Mouse (Mus musculus) ZHBTc4 (cell line): ENCODE data around the gene Gcnt7.

Experiments
- DNase-seq: peaks from one replicate; pipeline ENCODE4 v3.0.0-alpha.2; 2011; ENCODE audit warnings: low read depth, low spot score

Gcnt7 gene

DNA sequence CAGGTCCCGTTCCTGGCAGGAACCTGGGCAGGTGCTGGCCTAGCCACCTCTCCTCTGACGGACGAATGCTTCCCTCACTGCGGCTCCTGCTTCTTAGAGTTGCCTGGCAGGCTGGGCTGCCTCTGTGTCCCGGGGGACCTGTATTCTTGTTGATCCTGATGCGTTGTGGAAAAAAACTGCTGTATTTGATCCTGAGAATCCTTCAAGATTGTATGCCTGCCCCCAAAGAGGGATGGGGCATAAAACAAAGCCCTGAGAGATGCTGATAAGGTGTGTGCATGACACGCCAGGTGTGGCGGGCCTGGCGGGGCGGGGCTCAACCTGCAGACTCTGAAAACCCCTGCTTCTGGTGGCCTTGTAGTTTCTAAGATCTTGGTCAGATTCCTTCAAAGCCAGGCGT, at the start of gene Gcnt7:
Gene Gcnt7 (minus strand): TSS at position 101 of the 400 bp plus-strand sequence.
- DNase-seq, result no peak

DNA sequence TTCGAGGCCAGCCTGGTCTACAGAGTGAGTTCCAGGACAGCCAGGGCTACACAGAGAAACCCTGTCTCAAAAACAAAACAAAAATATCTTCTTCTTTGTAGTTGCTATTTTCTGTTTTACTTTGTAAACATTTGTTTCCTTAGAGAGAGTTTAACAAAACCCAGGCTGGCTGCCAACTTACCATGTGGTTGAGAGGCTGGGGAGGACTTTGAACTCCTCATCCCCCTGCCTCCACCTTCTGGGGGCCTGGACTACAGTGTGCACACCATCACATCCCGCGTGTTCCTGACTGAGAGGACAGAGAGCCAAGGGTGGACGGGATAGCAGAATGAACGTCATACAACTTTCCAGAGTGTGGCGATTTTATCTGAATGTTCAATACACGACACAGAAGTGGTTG, 47.7 kb upstream of the Gcnt7 start:
- no peak for DNase-seq

DNA sequence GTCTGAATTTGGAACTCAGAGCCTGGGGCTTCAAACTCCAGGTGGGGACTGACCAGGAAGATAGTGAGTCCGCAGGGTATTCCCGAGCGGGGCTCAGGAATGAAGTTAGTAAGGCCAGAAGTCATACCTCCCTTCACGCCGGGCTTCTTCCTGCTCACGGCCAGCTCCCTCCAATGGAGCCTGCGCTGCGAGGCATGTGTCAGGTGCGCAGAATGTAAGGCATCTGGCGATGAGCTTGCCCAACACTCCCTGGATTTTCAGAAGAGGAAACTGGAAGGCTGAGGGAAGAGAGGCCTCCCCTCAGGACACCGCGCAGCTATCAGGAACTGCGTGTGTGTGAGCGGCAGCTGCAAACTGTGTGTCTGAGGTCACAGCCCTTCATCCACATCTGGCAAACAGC, 43.8 kb upstream of the Gcnt7 start:
- DNase-seq, result peak; percentile 59

DNA sequence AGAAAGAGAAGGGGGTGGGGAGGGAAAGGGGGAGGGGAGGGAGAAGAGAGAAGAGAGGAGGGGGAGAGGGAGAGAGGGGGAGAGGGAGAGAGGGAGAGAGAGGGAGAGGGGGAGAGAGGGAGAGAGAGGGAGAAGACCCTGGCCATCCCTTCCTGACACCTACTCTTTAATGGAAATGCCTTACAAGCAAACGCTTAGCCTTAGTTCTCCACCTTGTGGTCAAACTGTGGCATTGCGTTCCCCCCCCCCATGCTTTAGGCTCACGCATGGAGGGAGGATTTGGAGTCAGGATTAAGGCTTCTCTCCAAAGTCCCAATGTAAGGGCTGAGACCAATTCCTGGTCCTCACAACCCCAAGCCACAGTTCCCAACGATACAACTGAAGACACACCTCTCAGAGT, 42.9 kb upstream of the Gcnt7 start:
- DNase-seq, result peak; percentile 71

DNA sequence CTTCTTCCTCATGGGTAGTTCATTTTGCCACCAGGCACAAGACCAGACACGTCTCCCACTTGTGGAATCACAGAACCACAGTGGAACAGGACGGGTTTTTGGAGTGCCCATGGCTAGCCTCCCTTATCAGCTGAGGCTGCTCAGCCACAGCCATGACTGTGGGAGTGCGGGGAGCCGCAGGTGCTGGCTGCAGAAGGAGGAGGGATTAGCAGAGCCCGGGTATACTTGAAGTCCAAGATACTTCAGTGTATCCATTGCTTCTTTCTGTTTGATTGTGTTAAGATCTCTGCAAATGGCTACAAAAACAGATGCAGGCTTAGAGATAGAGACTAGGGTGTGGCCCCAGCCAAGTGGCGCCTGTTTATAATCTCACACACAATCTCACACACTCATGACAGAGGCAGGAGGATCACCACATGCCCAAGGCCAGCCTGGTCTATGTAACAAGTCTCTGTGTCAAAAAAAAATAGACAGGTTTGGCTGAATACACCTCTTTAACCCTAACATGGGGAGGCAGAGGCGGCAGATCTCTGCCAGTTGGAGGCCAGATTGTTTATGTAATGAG, 42.4 kb upstream of the Gcnt7 start:
- no peak for DNase-seq

DNA sequence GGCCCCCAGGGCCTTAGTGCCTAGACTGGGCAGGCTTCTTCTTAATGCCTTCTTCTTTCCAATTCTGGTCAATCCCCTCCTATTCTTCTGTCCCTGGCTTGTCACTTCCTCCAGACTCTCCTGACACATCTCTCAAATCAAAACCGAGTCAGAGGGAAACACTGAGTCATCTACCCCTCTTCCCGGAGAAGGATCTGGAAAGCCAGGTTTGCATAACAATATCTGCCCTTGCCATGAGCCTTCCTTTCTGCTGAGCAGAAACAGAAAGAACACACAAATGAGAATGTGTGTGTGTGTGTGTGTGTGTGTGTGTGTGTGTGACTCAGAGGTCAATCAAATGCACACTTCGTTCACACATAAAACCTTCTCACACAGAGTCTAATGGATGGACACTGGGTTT, 40.4 kb upstream of the Gcnt7 start:
- peak; percentile 73 for DNase-seq

DNA sequence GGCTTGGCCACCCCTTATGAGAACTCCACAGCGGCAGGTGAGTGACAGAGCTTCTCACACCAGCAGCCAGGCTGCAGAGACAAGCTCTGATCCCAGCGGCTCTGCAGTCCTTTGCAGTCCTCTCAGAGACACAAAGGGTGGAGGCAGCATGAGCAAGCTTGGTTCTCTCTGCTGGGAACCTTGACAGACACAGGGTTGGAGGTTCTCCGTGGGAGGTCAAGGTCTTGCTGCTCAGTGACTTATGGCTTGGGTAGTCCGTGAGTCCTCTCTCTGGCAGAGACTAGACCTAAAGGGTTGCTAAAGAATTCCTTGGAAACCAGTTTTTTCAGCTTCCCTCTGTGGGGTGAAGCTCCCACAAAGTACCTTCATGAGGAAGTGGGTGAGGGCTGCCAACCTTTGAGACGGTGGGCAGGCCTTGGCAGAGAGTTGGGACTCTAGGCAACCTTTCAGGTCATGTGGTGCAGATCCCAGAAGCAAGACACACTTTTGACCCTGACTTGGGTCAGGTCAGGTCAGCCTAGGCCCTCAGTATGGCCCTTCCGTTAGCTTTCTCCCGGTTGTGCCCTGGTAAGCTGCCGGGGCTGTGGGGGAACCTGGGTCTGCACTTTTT, 38.4 kb upstream of the Gcnt7 start:
- no peak for DNase-seq

DNA sequence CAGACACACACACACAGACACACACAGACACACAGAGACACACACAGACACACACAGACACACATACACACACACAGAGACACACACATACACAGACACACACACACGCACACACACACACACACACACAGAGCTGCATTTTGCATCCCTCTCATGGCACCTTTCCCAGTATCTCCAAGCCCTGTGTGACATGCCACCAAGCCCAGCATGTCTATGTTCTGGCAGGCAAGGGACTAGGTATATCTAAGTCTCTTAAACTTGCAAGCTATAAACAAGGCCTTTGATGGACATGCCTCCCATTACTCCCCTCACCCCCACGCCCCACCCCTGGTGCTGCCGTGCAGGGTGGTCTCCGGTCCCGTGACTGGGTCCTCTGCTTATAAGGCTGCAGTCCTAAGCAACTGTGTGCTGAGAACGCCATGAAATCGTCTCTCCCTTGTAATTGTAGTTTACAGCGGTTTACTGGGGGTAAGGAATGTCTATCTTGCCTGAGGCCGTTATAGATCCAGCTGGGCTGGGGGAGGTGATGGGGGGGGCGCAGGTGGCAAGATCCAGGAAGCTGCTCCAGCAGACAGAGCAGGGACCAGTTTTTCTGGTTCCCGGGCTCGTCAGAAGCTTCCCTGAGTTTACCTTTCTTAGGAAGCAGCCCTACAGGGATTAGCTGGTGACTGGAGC, 26.4 kb upstream of the Gcnt7 start:
- no peak for DNase-seq

DNA sequence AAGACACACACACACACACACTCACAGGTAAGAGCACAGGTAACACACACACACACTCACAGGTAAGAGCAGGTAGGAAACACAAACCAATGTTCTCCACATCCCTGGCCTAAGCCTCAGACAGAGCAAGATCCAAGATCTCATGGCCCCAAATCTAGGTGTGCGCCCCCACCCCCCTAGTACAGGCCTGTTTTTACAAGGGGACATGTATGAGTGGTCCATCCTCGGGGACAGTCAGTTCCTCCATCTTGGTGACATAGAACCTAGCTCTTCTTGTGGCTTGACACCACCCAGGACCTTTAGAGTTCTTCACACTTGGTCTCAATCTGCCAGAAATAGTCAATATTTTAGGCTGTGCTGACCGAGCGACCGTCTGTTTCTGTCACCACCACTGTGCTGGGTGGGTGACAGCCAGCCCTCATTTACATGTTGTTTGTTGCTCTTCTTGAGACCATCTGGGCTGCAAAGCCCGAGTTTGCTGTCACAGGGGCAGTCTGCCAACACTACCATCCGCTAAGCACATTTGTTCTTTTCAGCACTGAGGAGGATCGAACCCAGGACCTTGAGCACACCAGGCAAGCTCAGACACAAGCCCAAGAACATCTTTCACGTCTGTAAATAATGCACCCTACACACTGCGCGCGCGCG, 25.5 kb upstream of the Gcnt7 start:
- no peak for DNase-seq

DNA sequence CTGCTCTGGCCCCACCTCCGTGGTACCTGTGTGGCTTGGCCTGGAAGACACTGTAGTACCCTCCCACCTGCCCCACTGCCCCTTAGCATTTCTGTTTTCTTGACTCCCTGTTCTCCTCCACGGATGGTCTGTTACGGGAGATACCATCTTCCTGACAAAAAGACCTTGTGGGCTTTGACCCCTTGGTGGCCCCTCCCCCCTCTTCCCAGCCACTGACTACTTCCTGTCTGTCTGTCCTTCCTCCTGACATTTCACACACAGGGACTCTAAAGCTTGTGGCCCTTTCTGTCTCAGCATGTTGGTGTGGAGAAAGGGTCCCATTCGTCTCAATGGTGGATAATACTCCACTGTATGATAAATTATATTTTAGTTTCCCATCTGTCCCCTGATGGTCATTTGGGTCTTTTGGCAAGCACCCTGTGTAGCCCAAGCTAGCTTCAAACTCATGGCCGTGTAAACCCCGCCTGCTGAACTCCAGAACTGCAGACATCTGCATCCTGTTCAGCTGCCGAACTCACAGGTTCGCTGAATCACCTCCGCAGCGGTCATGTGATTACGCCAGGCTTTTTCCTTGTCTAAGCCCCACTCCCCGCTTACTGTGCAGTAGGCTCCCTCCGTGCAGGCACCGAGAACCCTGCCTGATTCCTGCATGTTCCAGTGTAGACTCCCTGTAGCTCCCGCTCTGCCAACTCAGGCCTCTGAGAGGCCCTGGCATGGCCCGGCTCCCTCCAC, 23.4 kb upstream of the Gcnt7 start:
- DNase-seq, result peak; percentile 63

DNA sequence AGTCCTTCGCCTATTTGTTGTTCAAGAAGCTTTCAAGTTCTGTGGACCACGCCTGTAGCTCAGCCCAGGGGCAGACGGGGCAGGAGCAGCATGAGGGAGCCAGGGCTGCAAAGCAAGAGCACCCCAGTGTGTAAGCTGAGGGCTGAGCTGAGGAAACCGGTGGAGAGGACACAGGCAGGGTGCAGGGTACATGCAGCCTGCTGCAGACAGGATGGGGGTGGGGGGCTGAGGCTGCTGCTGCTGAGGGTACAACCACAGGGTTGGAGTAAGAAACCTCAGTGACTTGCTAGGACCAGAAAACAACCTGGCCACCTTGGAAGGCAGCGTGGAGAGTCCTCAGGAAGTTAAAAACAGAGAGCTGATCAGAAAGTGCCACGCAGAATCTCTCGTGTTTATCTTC, 21.9 kb upstream of the Gcnt7 start:
- no peak for DNase-seq

DNA sequence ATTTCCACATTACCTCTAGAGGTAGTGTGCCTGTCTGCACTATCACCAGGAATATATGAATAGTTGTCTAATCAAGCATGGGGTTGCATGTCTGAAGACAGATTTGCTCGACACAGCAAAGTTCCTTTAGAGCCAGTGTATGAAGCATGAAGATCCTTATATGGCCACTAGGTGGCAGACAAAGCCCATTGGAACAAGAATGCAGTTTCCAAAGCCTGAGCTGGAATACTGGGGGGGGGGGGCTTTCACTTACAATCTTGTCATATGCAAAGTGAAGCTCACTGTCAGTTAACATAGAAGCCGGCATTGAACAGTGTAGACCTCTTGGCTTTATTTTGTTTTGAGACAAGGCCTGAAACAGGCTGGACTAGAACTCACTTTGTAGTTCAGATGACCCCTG, 19.5 kb upstream of the Gcnt7 start:
- peak; percentile 86 for DNase-seq

DNA sequence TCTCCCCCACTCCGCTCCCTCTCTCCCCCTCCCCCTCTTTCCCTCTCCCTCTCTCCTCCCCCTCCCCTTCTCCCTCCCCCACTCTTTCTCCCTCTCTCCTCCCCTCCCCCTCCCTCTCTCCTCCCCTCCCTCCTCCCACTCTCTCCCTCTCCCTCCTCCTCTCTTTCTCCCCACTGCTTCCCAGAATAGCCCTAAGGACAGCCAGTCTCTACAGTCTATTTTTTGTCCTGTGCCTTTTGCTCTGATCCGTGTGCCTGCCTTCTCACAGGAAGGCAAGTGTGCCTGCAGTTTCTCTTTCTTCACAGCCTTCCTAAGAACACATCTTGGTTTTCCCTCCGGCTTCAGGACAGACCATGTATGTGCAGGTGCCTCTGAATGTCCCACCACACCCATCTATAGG, 19.0 kb upstream of the Gcnt7 start:
- DNase-seq, result no peak

DNA sequence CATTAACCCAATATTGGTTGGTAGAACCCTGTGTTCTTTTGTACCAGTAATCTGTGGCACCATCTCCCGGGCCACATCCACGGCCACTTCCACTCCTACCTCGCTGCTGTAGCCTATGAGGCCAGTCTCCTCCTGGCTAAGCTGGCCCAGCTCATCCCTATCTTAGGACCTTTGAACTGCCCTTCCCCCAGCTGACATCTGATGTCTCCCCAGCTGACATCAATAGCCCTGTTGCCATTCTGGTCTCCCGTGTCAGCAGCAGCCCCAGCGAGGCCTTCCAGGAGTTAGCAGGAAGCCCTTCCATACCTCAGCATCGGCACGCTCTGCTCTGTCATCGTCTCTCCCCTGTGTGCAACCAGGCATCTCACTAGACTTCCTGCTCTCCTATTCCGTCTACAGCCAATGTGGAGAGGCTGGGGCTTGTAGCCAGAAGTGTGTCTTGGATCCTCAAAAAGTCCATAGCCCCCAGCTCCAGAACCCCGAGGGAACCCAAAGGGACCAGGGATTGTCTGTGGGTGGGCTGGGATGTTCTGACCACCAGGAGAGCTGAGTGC, 18.4 kb upstream of the Gcnt7 start:
- no peak for DNase-seq

DNA sequence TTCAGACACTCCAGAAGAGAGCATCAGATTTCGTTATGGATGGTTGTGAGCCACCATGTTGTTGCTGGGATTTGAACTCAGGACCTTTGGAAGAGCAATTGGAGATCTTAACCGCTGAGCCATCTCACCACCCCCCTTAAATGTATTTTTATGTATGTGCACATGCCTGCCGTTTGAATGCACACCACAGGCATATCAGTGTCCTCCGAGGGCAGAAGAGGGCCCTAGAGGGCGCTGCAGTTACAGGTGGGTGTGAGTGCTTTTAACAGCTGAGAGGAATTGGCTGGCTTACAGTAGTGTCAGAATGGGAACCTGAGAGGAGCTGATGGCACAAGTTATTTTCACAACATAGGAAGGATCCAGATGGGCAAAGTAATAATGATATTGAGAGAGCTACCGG, 16.6 kb upstream of the Gcnt7 start:
- peak; percentile 68 for DNase-seq

DNA sequence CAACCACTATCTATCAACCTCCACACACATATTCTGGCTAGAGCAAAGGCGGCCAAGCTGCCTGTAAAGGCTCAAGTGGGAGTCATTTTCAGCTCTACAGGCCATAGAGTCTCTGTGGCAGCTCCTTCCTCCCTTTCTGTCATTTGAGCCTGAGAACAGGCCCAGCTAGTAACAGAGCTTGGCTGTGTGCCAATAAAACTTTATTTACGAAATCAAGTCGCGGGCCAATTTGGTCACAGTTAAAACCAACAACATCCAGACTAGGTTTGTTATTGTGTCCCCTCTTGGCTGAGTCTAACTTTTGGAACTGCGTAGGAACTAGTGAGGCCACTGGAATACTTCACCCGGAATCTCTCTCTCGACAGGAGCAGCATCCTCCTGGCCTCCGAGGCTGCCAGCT, 15.2 kb upstream of the Gcnt7 start:
- DNase-seq, result no peak

DNA sequence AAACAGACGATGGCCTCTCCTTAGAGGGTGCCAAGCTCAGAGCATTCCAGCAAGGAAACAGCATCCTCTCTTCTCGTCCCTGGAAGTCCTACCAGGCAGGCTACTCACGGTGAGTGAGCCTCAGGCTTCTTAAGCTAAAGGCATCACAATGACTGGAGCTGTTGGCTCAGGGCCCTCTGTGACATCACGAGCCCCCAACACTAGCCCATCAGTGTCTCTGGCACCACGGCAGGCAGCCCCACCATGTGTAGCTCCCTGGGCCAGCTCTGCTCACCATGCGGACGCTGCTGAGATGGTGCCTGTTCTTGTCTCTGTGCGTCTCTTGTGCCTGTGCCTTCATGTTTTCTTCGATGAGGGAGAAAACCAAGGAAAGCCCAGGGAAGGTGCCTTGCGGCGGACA, 13.9 kb upstream of the Gcnt7 start, which contains the start of gene Fam209:
Gene Fam209 (plus strand): TSS at position 203 of the 400 bp plus-strand sequence.
- no peak for DNase-seq

DNA sequence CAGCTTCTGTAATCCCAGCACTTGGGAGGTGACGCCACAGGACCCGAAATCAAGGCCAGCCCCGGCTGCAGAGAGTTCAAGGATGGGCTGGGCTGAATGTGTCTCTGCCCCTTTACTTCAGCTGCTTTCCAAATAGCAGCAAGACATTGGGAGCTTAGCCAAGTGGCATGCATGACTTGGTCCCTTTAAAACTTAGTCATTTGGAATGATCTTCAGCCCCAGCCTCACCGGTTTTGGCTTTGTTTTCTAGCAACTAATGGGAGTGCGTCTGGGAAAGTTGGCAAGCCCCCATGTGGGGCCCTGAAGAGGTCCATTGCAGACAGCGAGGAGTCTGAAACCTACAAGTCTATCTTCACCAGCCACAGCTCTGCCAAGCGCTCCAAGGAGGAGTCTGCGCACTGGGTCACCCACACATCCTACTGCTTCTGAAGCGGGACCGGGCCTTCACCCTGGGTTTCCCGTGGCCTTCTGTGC, 10.0 kb upstream of the Gcnt7 start:
- DNase-seq, result no peak

DNA sequence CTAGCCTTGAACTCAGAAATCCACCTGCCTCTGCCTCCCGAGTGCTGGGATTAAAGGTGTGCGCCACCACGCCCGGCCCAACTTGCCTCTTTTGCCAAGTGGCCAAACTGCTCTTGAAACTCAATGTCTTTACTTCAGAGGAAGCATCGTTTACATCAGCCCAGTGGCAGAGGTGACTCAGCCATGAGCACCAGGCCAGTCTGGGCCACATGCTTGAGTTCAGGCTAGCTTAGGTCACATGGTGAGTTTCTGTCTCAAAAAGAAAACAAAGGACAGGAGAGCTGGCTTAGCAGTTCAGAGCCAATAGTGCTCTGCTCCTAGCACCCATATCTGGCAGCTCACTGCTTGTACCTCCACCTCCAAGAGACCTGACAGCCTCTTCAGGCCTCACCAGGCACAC, 8.8 kb upstream of the Gcnt7 start:
- no peak for DNase-seq

DNA sequence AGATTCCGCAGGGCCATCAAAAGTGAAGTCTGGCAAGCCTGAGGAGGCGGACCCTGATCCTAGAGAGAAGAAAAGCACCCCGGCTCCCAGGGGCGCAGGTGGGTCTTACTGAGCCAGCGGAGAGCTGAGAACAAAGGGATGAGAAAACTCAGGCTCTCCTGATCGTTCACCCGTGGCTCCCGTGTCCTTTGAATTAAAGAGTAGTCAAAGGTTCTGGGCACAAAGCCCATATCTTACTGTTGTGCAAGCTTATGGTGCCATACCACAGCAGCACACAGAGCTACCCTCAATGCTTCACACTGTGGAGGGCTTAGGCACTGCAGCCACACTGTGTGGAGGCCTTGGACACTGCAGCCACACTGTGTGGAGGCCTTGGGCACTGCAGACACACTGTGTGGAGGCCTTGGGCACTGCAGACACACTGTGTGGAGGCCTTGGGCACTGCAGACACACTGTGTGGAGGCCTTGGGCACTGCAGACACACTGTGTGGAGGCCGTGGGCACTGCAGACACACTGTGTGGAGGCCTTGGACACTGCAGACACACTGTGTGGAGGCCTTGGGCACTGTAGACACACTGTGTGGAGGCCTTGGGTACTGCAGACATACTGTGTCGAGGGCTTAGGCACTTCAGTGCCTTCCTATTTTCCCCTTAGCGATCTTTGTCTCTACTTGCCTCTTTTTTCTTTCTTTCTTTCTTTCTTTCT, 8.2 kb upstream of the Gcnt7 start:
- DNase-seq, result no peak

DNA sequence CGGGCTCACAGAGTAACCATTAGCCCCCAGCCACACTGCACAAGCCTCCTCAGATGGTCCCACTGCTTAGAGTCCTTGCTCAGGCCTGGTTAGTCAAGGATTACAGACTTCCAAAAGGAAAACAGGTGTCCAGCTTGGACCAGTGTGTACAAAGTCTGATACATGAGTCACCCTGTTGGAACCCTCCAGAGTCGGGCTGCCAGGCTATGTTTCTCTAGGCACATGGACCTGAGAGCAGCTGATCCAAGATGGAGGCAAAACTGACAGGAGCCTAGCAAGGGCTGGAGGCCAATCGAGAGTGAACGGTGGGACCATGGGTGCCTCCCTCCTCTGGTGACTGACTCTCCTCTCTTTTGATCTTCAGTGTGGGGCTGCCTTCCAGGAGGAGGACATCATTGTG, 4.4 kb upstream of the Gcnt7 start:
- no peak for DNase-seq
